1 mouse cellular context compared by ENCODE assay signal in genomic region chr3:20242050-20242449, GRCm38 (mm10).
A peak's percentile ranks its signal among the peaks of the same experiment; 100 is the strongest.
TF ChIP-seq lines count a peak whose summit lies in the region.

Cpa3 (minus strand) TSS chr3:20242181.

TF ChIP-seq in MEL, 35 proteins besides CTCF, POLR2A, EP300 and RAD21 (continued from another document):
- TF ChIP-seq KAT2A (conservative IDR thresholded peaks at IDR 0.05; ENCODE audit: low read depth, low read length) (no peak), TBP (IDR thresholded peaks at IDR 0.05; ENCODE audit: low read depth, low read length) (no peak), BHLHE40 (IDR thresholded peaks at IDR 0.05; ENCODE audit: borderline replicate concordance, low read depth, low read length) (no peak), TCF12 (IDR thresholded peaks at IDR 0.05; ENCODE audit: low read depth, low read length) (peak; percentile 80; the same call in 1 of the 2 replicates), ZNF384 (IDR thresholded peaks at IDR 0.05; ENCODE audit: low read depth, low read length) (peak; percentile 64), MYB (IDR thresholded peaks at IDR 0.05; ENCODE audit: low read depth, low read length) (peak; percentile 63; the same call in 1 of the 2 replicates)
